Mouse (Mus musculus): ENCODE results near the gene Gm17482. TPM values are rescaled to one million over a fixed set of nuclear protein-coding genes. Genes with fewer than 3 reads are reported as not detected.

The Gm17482 gene
- total RNA-seq, 2 experiments from 2014 or later = not detected

GRCm38 (mm10) chr6:115291068-115291467, 63.9 kb downstream of the Gm17482 start:
- DNase-seq (ENCODE audit: low spot score in 2 of 2) = no peak

- DNase-seq (ENCODE audit: low spot score in 2 of 2) = no peak
Measured at GRCm38 (mm10) chr6:115291823-115292222, 64.7 kb downstream of the Gm17482 start.

GRCm38 (mm10) chr6:115292621-115293020, 65.5 kb downstream of the Gm17482 start:
- DNase-seq (ENCODE audit: low spot score in 2 of 2) = peak in 1 of 2 experiments; percentile 54

- DNase-seq (ENCODE audit: low spot score in 2 of 2) = no peak
Measured at GRCm38 (mm10) chr6:115293877-115294276, 66.7 kb downstream of the Gm17482 start.

GRCm38 (mm10) chr6:115307134-115307533, 80.0 kb downstream of the Gm17482 start:
- DNase-seq (ENCODE audit: low spot score in 2 of 2) = no peak

Other genes with a start within 250 kb of the Gm17482 start
- gene Tamm41, start 189.5 kb upstream of the Gm17482 start, total RNA-seq (2021) = 10 to 100 TPM; 19.9 to 21.2 TPM
- 100 to 1,000 TPM; 650 to 669 TPM for gene Syn2, start 92.4 kb upstream of the Gm17482 start, total RNA-seq (2021)
- 10 to 100 TPM; 25.2 to 34.6 TPM for gene Timp4, start 24.9 kb downstream of the Gm17482 start, total RNA-seq (2021)
- 1 to 10 TPM; 1.2 TPM for gene Pparg, start 133.6 kb downstream of the Gm17482 start, total RNA-seq (2021)

Data from layer of hippocampus, postnatal 14 days (tissue).